Mouse (Mus musculus) T-cell, adult 66 days (primary cell): ENCODE data around the gene Nrxn2. TPM values are rescaled to one million over a fixed set of nuclear protein-coding genes. Genes with fewer than 3 reads are reported as not detected.

Source experiments
- total RNA-seq, 2 experiments: library from RNA; stranded (reverse); gene quantifications; 3 replicates in 1 of 2; 4 replicates in 1 of 2; pipeline ENCODE4 v1.2.4; 2023

Gene Nrxn2
- under 1 TPM; 0.15 to 0.55 TPM for total RNA-seq

DNA sequence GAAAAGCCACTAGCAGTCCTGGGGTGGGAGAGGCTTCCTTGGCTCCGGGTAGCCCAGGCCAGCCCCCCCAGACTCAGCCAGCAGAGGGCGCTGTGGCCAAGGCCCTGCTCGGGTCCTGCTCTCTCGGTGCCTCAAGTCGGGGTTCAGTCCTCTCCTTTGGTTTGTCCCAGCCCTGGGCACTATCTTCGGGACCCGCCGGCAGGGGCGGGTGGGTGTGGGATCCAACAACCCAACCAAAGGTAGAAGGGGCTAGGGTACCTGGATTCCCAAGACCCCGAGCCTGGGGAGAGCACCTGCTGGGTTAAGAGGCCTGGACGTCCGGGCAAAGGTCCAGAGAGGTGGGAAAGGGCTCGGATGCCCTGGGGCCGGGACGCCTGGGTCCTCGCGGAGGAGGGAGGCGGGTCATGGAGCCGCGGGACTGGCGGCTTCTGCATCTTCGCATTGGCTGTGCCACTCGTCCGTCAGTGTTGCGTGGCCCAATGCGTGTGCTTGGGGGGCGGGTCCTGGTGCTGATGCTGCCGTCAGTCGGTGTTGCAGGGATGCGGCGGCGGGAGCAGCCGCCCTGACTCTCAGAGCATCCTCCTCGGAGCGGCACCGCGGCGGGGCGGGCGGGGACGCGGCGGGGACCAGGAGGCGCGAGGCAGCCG, at the start of gene Nrxn2:
TSS of gene Nrxn2 (plus strand) at position 499 of the 647 bp plus-strand sequence.

GRCm38 (mm10) chr19:6384128-6384527, 34.4 kb upstream of the Nrxn2 start, which contains the start of gene Pygm:
Pygm (plus strand) TSS chr19:6384399.

DNA sequence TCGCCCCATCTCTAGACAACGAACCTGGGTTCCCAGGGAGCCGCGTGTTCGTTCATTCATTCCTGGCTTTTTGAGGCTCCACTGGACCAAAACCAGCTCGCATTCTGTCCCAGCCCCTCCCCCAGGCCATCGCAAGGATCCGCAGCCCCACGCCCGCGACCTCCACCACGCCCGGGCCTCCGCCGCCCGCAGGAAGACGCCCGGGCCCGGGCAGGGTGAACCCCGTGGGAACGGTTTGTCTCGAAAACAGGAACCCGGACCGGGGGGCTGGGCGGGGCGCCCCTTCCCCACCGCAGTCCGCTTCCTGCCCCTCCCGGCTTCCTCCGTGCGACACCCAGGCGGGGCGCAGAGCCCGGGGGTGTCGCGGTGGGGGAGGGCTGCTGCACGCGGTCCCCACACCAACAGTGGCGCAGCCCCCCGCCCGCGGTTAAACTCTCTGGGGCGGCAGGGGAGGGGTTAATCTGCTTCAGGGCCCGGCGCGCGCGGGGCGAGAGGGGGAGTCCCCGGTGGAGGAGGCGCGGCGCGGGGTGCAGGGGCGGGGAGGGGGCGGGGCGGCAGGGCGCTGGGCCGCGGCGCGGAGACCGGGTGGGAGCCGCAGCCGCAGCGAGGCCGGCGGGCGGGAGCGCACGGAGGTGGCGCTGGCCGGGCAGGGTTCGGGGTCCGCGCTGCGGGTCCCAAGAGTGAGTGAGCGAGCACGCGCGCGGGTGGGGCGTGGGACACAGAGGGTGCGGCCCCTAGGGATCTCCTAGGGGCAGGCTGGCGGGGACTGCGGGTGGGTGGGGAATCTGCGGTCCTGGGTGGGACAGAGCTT, 19.0 kb upstream of the Nrxn2 start, which contains the start of gene Rasgrp2:
TSS of gene Rasgrp2 (plus strand) at position 56 of the 811 bp plus-strand sequence.

GRCm38 (mm10) chr19:6542367-6543034, 124.0 kb downstream of the Nrxn2 start, which contains the start of gene Slc22a12:
Slc22a12 (minus strand) TSS chr19:6543032.

Other genes starting within 250 kb of the Nrxn2 start
- not detected for gene Majin, start 234.3 kb upstream of the Nrxn2 start, total RNA-seq
- not detected for gene Gpha2, start 192.4 kb upstream of the Nrxn2 start, total RNA-seq
- gene Ppp2r5b, start 182.9 kb upstream of the Nrxn2 start, total RNA-seq = 10 to 100 TPM; 20.3 to 31.1 TPM
- gene Atg2a, start 177.1 kb upstream of the Nrxn2 start, total RNA-seq = 100 to 1,000 TPM; 171 to 195 TPM
- 10 to 100 TPM; 40.0 to 48.7 TPM for gene Ehd1, start 142.0 kb upstream of the Nrxn2 start, total RNA-seq
- gene Cdc42bpg, start 112.3 kb upstream of the Nrxn2 start, total RNA-seq = 1 to 10 TPM; 5.8 to 7.4 TPM
- gene Men1, start 83.8 kb upstream of the Nrxn2 start, total RNA-seq = 10 to 100 TPM; 39.7 to 51.0 TPM
- gene Map4k2, start 77.6 kb upstream of the Nrxn2 start, total RNA-seq = 100 to 1,000 TPM; 548 to 585 TPM
- 1,000 to 10,000 TPM in 1 of 2 experiments, 100 to 1,000 TPM in 1; 947 to 1,030 TPM for gene Sf1, start 55.0 kb upstream of the Nrxn2 start, total RNA-seq
- 10 to 100 TPM; 21.7 to 40.8 TPM for gene Pygm, start 34.3 kb upstream of the Nrxn2 start, total RNA-seq
- 100 to 1,000 TPM; 784 to 789 TPM for gene Rasgrp2, start 19.4 kb upstream of the Nrxn2 start, total RNA-seq
- gene Slc22a12, start 124.3 kb downstream of the Nrxn2 start, total RNA-seq = not detected